ENCODE assay signal across 29 mouse cellular contexts in the genomic region with DNA sequence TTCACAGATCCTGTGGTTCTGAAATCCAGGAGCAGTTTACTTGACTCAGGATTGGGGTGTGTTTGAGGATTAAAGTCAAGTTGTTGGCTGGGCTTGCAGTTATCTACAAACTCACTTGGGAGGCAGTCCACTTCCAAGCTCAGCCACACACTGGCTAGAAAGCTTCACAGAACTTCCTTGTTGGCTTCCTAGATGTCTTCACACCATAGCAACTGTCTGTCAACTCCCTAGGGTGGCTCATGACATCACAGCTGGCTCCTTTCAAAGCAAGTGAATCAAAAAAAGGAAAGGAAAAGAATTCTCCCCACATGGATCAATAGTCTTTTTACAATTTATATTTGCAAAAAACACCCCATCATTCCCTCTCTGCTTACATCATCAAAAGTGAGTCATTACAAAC.
DNase-seq lines count a peak whose midpoint lies in the region; ATAC-seq and TF ChIP-seq lines count a peak whose summit lies in the region.
"Had no signal": no experiment of that assay in that cellular context is flagged by ENCODE, and none has a peak within 500 bp of the region (broad histone marks: within the 10 kb centered on the region; RNA-seq: fewer than 3 reads in every experiment).

No protein-coding gene starts in this region.

- no peak overlapping the region for H3K27ac ChIP-seq in heart, embryonic 11.5 days (ENCODE audit: low read depth, low read length)
- H3K27ac ChIP-seq in gastrocnemius, adult 2 months = no peak overlapping the region
- H3K27ac ChIP-seq: forebrain, embryonic 10.5 days; hindbrain, embryonic 12.5 days; layer of hippocampus, adult 2 months; limb, embryonic 12.5 days; liver, embryonic 12.5 days; midbrain, embryonic 12.5 days had no signal

- H3K4me3 ChIP-seq in heart, embryonic 11.5 days (ENCODE audit: low read depth, low read length) = no peak overlapping the region
- no peak overlapping the region for H3K4me3 ChIP-seq in gastrocnemius, adult 2 months
- H3K4me3 ChIP-seq: forebrain, embryonic 10.5 days; hindbrain, embryonic 12.5 days; layer of hippocampus, adult 2 months; limb, embryonic 12.5 days; liver, embryonic 12.5 days; midbrain, embryonic 12.5 days had no signal

- no peak overlapping the region for H3K9ac ChIP-seq in heart, embryonic 11.5 days (ENCODE audit: low read depth, low read length)
- H3K9ac ChIP-seq: hindbrain, embryonic 12.5 days; limb, embryonic 12.5 days; liver, embryonic 12.5 days; midbrain, embryonic 12.5 days had no signal

- no peaks in the 10 kb centered on the region for H3K27me3 ChIP-seq in heart, embryonic 11.5 days (ENCODE audit: control insufficient read depth, insufficient read depth, low read length)
- H3K27me3 ChIP-seq: CH12.LX; hindbrain, embryonic 12.5 days; limb, embryonic 12.5 days; liver, embryonic 12.5 days; midbrain, embryonic 12.5 days had no signal

- TF ChIP-seq CTCF in gastrocnemius, adult 2 months (IDR thresholded peaks at IDR 0.05) = no peak

- DNase-seq in heart, adult 8-10 months (ENCODE audit: low spot score) = peak; percentile 7
- DNase-seq in 3T3-L1 (ENCODE audit: low read depth, low spot score) = peak; percentile 25
- peak; percentile 51 for DNase-seq in gastrocnemius, adult 2 months
- peak; percentile 44 to 51 for DNase-seq in heart, postnatal 10 days
- DNase-seq in frontal cortex, postnatal 10 days (ENCODE audit: low spot score in 2 of 2) = no peak
- no peak for DNase-seq in thymus, adult 18-20 months
- no peak for DNase-seq in cerebellum, adult 11 months
- DNase-seq: adrenal gland, adult 8-10 months; B cell, adult 2 months; cerebellum, adult 18-20 months; cerebellum, postnatal 14 days; kidney, adult 2 months; kidney, postnatal 25 days; lung, adult 18-20 months; lung, postnatal 14 days; retina, postnatal 1 day; right cerebral cortex, postnatal 25 days; thymus, postnatal 4 days had no signal

- no peak for ATAC-seq in heart, embryonic 11.5 days (replicated peaks; ENCODE audit: insufficient number of reproducible peaks, low FRiP score, low TSS enrichment)
- ATAC-seq: activated CD4-positive, CD25-positive, alpha-beta regulatory T cell, adult 4 months; forebrain, embryonic 16.5 days; liver, embryonic 12.5 days had no signal

- no peaks in the 10 kb centered on the region for H3K9me3 ChIP-seq in heart, embryonic 11.5 days (replicated peaks; ENCODE audit: control insufficient read depth, low read length)
- H3K9me3 ChIP-seq: forebrain, embryonic 10.5 days; G1E; hindbrain, embryonic 12.5 days; limb, embryonic 12.5 days; liver, embryonic 12.5 days; midbrain, embryonic 12.5 days had no signal

- no peak overlapping the region for H3K4me2 ChIP-seq in heart, embryonic 11.5 days
- H3K4me2 ChIP-seq: hindbrain, embryonic 12.5 days; limb, embryonic 12.5 days; liver, embryonic 12.5 days; midbrain, embryonic 12.5 days had no signal

- H3K36me3 ChIP-seq in heart, embryonic 11.5 days (ENCODE audit: control insufficient read depth, insufficient read depth, low read length) = no peaks in the 10 kb centered on the region
- H3K36me3 ChIP-seq: forebrain, embryonic 10.5 days; G1E; hindbrain, embryonic 12.5 days; limb, embryonic 12.5 days; liver, embryonic 12.5 days; midbrain, embryonic 12.5 days had no signal

- intact Hi-C loops in gastrocnemius, adult 2 months (cut with DNase I) = no loop called here
- intact Hi-C loops in heart, postnatal 10 days (cut with DNase I) = no loop called here

- H3K4me1 ChIP-seq in heart, embryonic 11.5 days (ENCODE audit: control insufficient read depth, insufficient read depth, low read length) = no peaks in the 10 kb centered on the region
- H3K4me1 ChIP-seq: forebrain, embryonic 10.5 days; hindbrain, embryonic 12.5 days; liver, embryonic 12.5 days had no signal

Comparison
In these comparisons a context has a peak if more than half of its experiments do, and no peak if none do; other contexts are left out.
1. DNase-seq: peak in heart, adult 8-10 months (single experiment), 3T3-L1 (single experiment), gastrocnemius, adult 2 months (single experiment) and heart, postnatal 10 days (2 of 2); none in frontal cortex, postnatal 10 days (0 of 2), thymus, adult 18-20 months (0 of 2) and cerebellum, adult 11 months (single experiment).